Mouse (Mus musculus) embryonic facial prominence, embryonic 13.5 days (tissue): ENCODE measurements at regions not wholly inside any gene's neighbourhood (a gene's known extent, or its start where the extent isn't known, plus 50 kb on each side); places are given as distances from the start of the nearest gene placed in this dataset.

Source experiments
- ATAC-seq: fragments of 200-750 bp; cut with Nextera tagmentation; 2 replicates; pipeline ENCODE4 v1.8.0; 2017; ENCODE audit warnings: low read depth; ENCODE audit not compliant: insufficient number of reproducible peaks, insufficient read depth, low FRiP score, low TSS enrichment
- H3K27ac ChIP-seq: fragments of 300-500 bp; sonication (generic); 2 replicates; pipeline ENCODE4 v1.5.1; 2015; ENCODE audit warnings: moderate library complexity, mild to moderate bottlenecking, inconsistent platforms
- H3K27me3 ChIP-seq: fragments of 300-500 bp; sonication (generic); 2 replicates; pipeline ENCODE4 v1.6.1; 2015; ENCODE audit warnings: mild to moderate bottlenecking, inconsistent platforms
- H3K36me3 ChIP-seq: fragments of 300-500 bp; sonication (generic); 2 replicates; pipeline ENCODE4 v1.6.1; 2015; ENCODE audit warnings: mild to moderate bottlenecking, inconsistent platforms
- H3K4me1 ChIP-seq: fragments of 300-500 bp; sonication (generic); 2 replicates; pipeline ENCODE4 v1.6.1; 2015; ENCODE audit warnings: inconsistent platforms
- H3K4me2 ChIP-seq: fragments of 300-500 bp; sonication (generic); 2 replicates; pipeline ENCODE4 v1.6.1; 2015; ENCODE audit warnings: moderate library complexity, mild to moderate bottlenecking, inconsistent platforms
- H3K4me3 ChIP-seq: fragments of 300-500 bp; sonication (generic); 2 replicates; pipeline ENCODE4 v1.5.1; 2015; ENCODE audit warnings: mild to moderate bottlenecking, inconsistent platforms
- H3K9ac ChIP-seq: fragments of 300-500 bp; sonication (generic); 2 replicates; pipeline ENCODE4 v1.6.1; 2015; ENCODE audit warnings: mild to moderate bottlenecking, inconsistent platforms
- H3K9me3 ChIP-seq: fragments of 300-500 bp; sonication (generic); 2 replicates; pipeline ENCODE4 v1.6.1; 2016; ENCODE audit warnings: inconsistent platforms
- WGBS: fragments of 180-500 bp; shearing (Covaris S2); methylation state at CpG from one replicate; pipeline ENCODE4 v1.1.7; 2015; ENCODE audit warnings: mixed read lengths; 5-methylcytosine and 5-hydroxymethylcytosine counted together

DNA sequence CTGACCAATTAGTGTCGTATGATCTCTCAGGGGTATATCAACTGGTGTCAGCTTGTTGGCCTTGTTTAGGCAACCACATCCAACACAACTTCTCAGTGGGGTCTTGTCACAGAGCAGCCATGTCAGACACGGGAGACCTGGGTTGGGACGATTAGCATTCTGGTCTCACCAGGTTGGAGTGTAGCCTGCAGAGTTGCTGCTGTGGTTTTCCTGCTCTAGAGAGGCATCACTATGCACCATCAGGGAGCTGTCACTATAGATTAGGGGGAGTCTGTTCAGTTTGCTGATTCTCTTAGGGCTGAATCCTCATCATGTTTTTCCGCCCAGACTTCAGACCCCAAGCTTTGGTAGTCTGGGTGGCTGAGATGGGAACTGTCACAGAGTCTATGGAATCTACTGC, 202.7 kb upstream of the Serp2 start:
- no peak overlapping the region for H3K4me3 ChIP-seq
- H3K36me3 ChIP-seq, result no peaks in the 10 kb centered on the region
- H3K9ac ChIP-seq, result no peak overlapping the region
- H3K9me3 ChIP-seq, result no peaks in the 10 kb centered on the region
- H3K4me2 ChIP-seq, result no peak overlapping the region
- H3K27me3 ChIP-seq, result no peaks in the 10 kb centered on the region
- no peak for ATAC-seq
- peaks cover 9% of the 10 kb centered on the region for H3K4me1 ChIP-seq
- 81% methylated on average over 4 of the region's 4 CpGs for WGBS
- no peak overlapping the region for H3K27ac ChIP-seq

DNA sequence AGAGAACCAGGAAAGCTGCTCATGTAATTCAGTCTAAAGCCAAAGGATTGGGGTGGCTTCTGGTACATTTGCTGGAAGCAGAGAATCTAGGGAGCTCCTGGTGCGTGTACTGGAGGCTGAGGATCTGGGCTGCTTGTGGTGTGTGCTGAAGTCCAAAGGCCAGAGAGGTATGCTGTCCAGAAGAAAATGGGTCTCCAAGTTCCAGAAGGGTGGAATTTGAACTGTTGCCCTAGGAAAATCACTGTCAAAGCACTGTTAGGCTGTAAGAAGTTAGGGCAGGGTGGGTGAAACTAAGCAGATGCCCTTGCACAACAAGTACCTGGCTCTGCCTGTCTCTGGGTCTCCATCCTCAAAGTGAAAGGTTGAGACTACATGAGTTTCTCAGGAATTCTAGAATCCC, 201.9 kb upstream of the Serp2 start:
- peaks cover under 1% of the 10 kb centered on the region for H3K4me1 ChIP-seq
- no peaks in the 10 kb centered on the region for H3K36me3 ChIP-seq
- no peaks in the 10 kb centered on the region for H3K27me3 ChIP-seq
- WGBS, result 87% methylated on average over 1 of the region's 1 CpGs
- H3K9me3 ChIP-seq, result no peaks in the 10 kb centered on the region
- no peak for ATAC-seq
- no peak overlapping the region for H3K4me2 ChIP-seq
- H3K27ac ChIP-seq, result no peak overlapping the region
- no peak overlapping the region for H3K4me3 ChIP-seq
- no peak overlapping the region for H3K9ac ChIP-seq

DNA sequence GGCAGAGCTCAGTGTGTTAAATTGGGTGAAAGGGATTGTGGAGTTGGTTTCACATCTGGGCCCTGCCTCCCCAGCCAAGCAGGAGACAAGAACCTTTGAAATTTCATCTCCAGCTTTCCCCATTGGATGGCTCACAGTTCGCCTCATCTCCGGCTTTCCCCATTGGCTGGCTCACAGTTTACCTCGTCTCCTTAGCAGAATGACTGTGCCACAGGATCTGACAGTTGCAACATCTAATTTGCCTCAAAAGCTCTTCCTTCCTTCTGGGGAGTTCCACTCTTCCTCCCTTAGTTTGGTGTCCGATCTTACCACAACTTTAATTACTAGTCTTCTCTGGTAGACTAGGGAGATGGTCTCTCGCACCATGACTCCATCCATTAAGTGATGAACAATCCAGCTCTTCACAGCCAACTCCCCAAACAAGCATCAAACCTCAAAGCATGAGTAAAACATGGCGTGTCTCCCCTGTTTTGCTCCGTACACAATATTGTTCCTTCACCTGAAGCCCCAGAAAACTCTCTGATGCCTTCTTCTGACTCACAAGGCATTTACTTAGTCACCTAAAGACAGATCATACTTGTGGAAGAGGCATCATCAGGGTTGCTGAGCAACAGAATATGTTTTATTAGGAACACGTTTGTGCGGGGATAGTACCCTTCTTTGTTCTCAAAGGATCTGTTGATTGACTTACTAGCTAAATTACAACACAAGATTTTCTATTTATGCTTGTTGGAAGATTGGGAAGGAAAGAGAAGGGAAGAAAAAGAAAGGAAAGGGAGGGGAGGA, 199.1 kb upstream of the Serp2 start:
- Histone ChIP-seq H3K9me3 (no peaks in the 10 kb centered on the region), H3K27ac (no peak overlapping the region), H3K27me3 (no peaks in the 10 kb centered on the region), H3K9ac (no peak overlapping the region), H3K36me3 (no peaks in the 10 kb centered on the region), H3K4me1 (no peaks in the 10 kb centered on the region), H3K4me2 (no peak overlapping the region), H3K4me3 (no peak overlapping the region)
- no peak for ATAC-seq
- 75% methylated on average over 9 of the region's 9 CpGs for WGBS

DNA sequence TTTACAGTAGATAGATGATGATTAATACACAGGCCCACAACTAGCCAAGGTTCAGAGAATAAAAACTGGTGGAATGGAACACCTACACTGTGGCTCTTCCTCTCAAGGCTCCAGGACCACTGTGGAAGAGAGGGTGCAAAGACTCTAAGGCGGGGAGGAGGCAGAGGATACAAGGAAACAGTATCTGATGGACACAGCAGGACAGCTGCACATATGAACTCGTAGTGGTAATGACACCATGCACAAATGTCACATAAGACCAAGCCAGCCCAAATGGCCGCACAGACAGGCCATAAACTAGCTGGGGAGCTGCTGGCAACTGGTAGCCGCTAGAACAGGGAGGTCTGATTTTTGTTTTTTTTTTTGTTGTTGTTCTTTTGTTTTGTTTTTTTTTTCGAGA, 197.0 kb upstream of the Serp2 start:
- peaks cover 4% of the 10 kb centered on the region; the same call in 1 of the 2 replicates for H3K4me1 ChIP-seq
- no peaks in the 10 kb centered on the region for H3K9me3 ChIP-seq
- ATAC-seq, result no peak
- no peak overlapping the region for H3K4me3 ChIP-seq
- no peak overlapping the region for H3K27ac ChIP-seq
- 91% methylated on average over 5 of the region's 5 CpGs for WGBS
- no peaks in the 10 kb centered on the region for H3K36me3 ChIP-seq
- H3K9ac ChIP-seq, result no peak overlapping the region
- H3K27me3 ChIP-seq, result no peaks in the 10 kb centered on the region
- H3K4me2 ChIP-seq, result no peak overlapping the region

DNA sequence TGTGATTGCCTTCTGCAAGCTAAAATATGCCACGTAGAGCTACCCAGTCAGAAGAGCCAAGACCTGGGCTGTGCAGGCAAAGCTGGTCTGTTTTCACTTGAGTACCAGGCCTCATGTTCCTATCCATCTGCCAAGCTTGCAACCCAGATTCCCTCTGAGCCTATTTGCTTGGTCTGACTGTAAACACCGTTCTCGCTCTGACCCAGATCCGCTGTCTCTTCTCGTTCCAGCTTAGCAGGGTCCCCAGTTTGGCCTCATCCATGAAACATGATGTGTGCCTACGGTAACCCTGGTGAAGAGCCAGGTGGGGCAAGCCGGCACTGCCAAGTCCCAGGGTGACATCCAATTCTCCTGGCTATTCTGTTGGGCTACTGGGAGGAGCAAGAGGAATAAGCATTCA, 192.5 kb upstream of the Serp2 start:
- no peak for ATAC-seq
- Histone ChIP-seq H3K36me3 (no peaks in the 10 kb centered on the region), H3K9me3 (no peaks in the 10 kb centered on the region), H3K9ac (no peak overlapping the region), H3K4me2 (no peak overlapping the region), H3K4me3 (no peak overlapping the region), H3K27me3 (no peaks in the 10 kb centered on the region), H3K27ac (no peak overlapping the region), H3K4me1 (peaks cover 8% of the 10 kb centered on the region; the same call in 1 of the 2 replicates)
- WGBS, result 83% methylated on average over 7 of the region's 7 CpGs

DNA sequence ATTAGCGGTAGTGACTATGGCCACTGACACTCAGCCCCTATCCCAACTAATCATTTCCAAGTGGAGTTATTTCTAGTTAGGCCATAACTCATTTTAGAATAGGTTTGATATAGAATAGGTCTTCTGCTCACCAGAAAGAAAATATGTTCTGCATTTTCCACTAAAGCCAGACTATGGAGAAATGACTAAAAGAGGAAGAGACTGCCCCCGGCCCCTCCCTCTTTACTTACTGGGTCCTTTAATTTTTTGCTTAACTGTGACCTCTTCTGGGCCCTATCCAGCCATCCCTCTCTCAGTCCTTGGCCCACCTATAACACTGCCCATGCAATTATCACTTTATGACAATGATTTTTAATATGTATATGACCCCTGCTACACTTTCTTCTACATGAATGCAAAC, 192.0 kb upstream of the Serp2 start:
- Histone ChIP-seq H3K27ac (no peak overlapping the region), H3K27me3 (no peaks in the 10 kb centered on the region), H3K9me3 (no peaks in the 10 kb centered on the region), H3K4me1 (peaks cover 8% of the 10 kb centered on the region; the same call in 1 of the 2 replicates), H3K4me3 (no peak overlapping the region), H3K9ac (no peak overlapping the region), H3K4me2 (no peak overlapping the region), H3K36me3 (no peaks in the 10 kb centered on the region)
- 0 out of 2 replicates have a peak, but pooled peaks have one; percentile 32 for ATAC-seq
- WGBS, result 82% methylated on average over 2 of the region's 2 CpGs

DNA sequence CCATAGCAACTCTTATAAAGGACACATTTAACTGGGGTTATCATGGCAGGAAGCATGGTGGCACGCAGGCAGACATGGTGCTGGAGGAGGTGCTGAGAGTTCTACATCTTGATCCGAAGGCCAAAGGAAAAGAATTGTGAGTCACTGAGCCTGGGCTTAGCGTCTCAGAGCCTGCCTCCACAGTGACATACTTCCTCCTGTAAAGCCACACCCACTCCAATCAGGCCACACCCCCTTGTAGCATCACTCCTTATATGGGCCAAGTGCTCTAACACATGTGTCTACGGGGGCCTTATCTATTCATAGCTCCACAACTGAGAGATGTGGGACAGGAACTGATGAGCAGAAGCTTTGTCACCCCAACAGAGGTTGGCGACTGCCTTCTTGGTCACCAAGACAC, 191.1 kb upstream of the Serp2 start:
- ATAC-seq, result no peak
- Histone ChIP-seq H3K4me1 (peaks cover 8% of the 10 kb centered on the region; the same call in 1 of the 2 replicates), H3K9me3 (no peaks in the 10 kb centered on the region), H3K4me2 (no peak overlapping the region), H3K4me3 (no peak overlapping the region), H3K27me3 (no peaks in the 10 kb centered on the region), H3K9ac (no peak overlapping the region), H3K27ac (no peak overlapping the region), H3K36me3 (no peaks in the 10 kb centered on the region)
- 97% methylated on average over 5 of the region's 5 CpGs for WGBS

DNA sequence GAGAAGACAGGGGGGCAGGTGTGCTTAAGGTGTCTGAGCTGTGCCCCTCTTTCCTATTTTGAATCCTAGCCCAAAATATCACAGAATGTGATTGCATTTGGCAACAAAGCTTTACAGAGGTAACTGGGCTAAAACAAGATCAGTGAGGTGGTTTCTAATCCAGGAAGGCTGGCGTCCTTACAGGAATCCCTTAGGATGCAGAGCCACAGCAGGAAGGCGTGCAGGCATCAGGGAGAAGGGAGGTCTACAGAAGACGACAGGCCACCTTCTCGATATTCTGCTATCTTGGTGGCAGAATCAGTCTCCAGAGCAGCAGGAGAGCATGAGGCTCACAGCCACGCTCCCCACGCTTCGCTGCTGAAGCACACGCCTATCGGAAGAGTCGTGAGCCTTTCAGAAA, 189.6 kb upstream of the Serp2 start:
- no peaks in the 10 kb centered on the region for H3K36me3 ChIP-seq
- no peaks in the 10 kb centered on the region for H3K9me3 ChIP-seq
- H3K4me3 ChIP-seq, result no peak overlapping the region
- ATAC-seq, result no peak
- H3K27me3 ChIP-seq, result no peaks in the 10 kb centered on the region
- H3K4me1 ChIP-seq, result peaks cover 8% of the 10 kb centered on the region; the same call in 1 of the 2 replicates
- WGBS, result 89% methylated on average over 10 of the region's 10 CpGs
- H3K4me2 ChIP-seq, result no peak overlapping the region
- H3K9ac ChIP-seq, result no peak overlapping the region
- H3K27ac ChIP-seq, result no peak overlapping the region

DNA sequence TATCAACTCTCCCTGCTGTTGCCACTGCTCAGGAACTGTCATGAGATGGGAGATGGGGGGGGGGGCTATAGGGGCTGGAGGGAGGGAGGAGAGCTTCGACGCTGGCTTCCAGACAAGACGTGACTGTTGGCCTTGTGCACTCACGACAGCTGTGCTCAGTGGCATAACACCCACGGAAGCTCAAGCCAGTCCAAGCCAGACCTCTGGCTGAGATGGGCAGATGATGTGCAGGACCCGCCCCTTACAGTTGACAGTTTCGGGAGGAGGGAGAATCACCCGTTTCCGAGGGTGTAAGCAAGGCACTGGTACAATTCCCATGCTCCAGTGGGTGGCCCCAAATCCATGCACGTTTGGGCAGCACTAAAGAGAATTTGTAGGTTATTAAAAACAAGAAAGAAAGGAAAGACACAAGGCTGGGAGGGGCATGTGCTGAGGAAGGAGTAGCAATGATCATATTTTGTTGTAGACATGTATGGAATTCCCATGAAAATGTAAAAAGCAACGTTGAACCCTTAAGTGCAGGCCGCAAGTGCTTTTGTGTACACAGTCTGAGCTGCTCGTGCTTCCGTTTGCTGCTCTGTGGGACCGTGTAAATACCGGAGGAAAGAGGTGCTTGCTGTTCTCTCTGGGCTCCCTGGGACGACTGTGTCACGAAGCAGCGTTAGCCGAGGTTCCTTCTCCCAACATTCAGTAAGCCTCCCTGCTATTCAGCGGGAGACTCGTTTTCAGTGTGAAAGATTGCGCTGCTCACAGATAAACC, 188.2 kb upstream of the Serp2 start:
- no peaks in the 10 kb centered on the region for H3K36me3 ChIP-seq
- ATAC-seq, result no peak
- H3K9ac ChIP-seq, result no peak overlapping the region
- no peaks in the 10 kb centered on the region for H3K27me3 ChIP-seq
- no peak overlapping the region for H3K4me2 ChIP-seq
- H3K9me3 ChIP-seq, result no peaks in the 10 kb centered on the region
- no peak overlapping the region for H3K4me3 ChIP-seq
- H3K4me1 ChIP-seq, result peaks cover 9% of the 10 kb centered on the region; the same call in 1 of the 2 replicates
- WGBS, result 79% methylated on average over 23 of the region's 23 CpGs
- 0 out of 2 replicates have a peak overlapping the region, but pooled peaks have one; percentile 2 for H3K27ac ChIP-seq

DNA sequence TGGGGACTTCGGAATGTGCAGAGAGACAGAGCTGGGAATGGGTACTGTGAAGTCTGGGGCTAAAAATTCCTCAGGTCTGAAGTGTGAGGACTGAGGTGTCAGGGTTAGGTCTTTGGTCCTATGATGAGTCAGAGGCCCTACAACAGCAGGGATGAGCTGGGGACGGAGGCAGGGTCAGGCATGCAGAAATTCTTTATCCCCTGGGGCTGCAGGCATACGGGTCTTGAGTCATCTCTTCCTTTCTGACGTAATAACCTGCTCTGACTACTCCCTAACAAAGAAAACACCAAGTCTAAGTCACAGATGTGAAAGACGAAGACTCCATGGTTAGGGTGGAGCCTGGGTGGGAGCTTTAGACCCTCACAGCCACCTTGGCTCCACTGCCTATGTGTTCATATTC, 185.6 kb upstream of the Serp2 start:
- no peaks in the 10 kb centered on the region for H3K36me3 ChIP-seq
- H3K4me1 ChIP-seq, result peaks cover 9% of the 10 kb centered on the region; the same call in 1 of the 2 replicates
- H3K9me3 ChIP-seq, result no peaks in the 10 kb centered on the region
- no peak overlapping the region for H3K4me2 ChIP-seq
- no peak overlapping the region for H3K4me3 ChIP-seq
- H3K27me3 ChIP-seq, result no peaks in the 10 kb centered on the region
- no peak for ATAC-seq
- H3K27ac ChIP-seq, result no peak overlapping the region
- H3K9ac ChIP-seq, result no peak overlapping the region
- 63% methylated on average over 5 of the region's 5 CpGs for WGBS

DNA sequence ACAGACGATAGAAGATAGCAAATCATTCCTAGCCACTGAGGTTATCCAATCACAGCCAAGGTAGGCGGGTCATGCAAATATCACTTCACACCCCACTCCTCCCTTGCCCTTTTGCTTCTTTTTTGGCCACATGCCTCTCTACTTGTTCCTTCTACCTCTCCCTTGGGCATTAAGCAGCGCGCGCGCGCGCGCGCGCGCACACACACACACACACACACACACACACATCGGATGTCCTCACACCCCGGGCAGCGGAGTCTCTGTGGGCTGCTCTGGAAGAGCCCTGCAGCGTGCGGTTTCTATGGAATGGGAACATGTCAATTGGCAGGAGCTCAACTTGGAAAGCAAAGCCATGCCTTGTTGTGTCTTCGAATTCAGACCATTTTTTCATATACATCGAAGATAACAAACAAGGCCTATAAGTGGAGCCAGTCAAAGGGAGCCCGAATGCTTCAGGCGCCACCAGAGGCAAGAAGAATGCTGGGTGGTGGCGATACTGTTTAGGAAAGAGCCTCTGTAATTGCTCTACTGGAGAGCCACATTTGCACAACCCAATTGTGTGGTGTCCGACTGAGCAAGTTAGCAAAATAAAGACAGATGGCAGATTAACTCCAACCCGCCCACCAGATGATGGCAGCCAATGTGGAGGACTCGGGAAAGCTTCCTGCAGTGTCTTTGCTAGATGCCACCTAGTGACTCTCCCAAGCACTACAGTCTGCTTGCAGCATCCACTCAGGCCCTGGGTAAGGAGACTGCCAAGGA, 183.3 kb upstream of the Serp2 start:
- Histone ChIP-seq H3K4me2 (peak overlapping the region; percentile 26; the same call in 1 of the 2 replicates), H3K36me3 (no peaks in the 10 kb centered on the region), H3K27ac (peak overlapping the region; percentile 29), H3K4me3 (no peak overlapping the region), H3K9me3 (no peaks in the 10 kb centered on the region), H3K9ac (no peak overlapping the region), H3K27me3 (no peaks in the 10 kb centered on the region), H3K4me1 (peaks cover 6% of the 10 kb centered on the region; the same call in 1 of the 2 replicates)
- 0 out of 2 replicates have a peak, but pooled peaks have one; percentile 48 for ATAC-seq
- WGBS, result 50% methylated on average over 25 of the region's 25 CpGs
